Mouse (Mus musculus) urinary bladder, postnatal 36 days (tissue): ENCODE measurements around the gene Ppp1r3f.

Experiments
- DNase-seq, 2 experiments: peaks; one replicate each; pipeline ENCODE4 v3.0.0; 2022; ENCODE audit warnings: low spot score in 2 of 2, mixed read lengths in 1 of 2

Ppp1r3f gene

GRCm38 (mm10) chrX:7553474-7553873, 20.6 kb downstream of the Ppp1r3f start:
- no peak for DNase-seq

- DNase-seq: no peak
Observed at GRCm38 (mm10) chrX:7524961-7525360, 49.1 kb downstream of the Ppp1r3f start.
